Mouse (Mus musculus): Measurements from ENCODE around the gene Scn3b.

GRCm38 (mm10) chr9:40292475-40292874 is 23.5 kb downstream of the Scn3b start:
- TF ChIP-seq POLR2A (IDR thresholded peaks at IDR 0.05; ENCODE audit: low read depth, low read length) (no peak), CTCF (conservative IDR thresholded peaks at IDR 0.05; ENCODE audit: insufficient read depth, insufficient read length, low read depth, low read length) (no peak)

All from kidney, adult 2 months (tissue).